Mouse (Mus musculus) intestine, postnatal 0 days (tissue): ENCODE data around the gene Cyfip1. TPM values are rescaled to one million over a fixed set of nuclear protein-coding genes. Genes with fewer than 3 reads are reported as not detected.
"Not testable (repeated sequence)": the region's sequence is repeated elsewhere in the genome, so short reads cannot be mapped to it uniquely, and the experiment has no call there.

Source experiments
- ATAC-seq: fragments of 200-750 bp; cut with Nextera tagmentation; 2 replicates; pipeline ENCODE4 v1.8.0; 2017; ENCODE audit warnings: mild to moderate bottlenecking, moderate TSS enrichment, moderate library complexity
- H3K27ac ChIP-seq: fragments of 300-500 bp; sonication (generic); 2 replicates; pipeline ENCODE4 v1.5.1; 2014; ENCODE audit warnings: mild to moderate bottlenecking, low read depth, low read length, moderate library complexity
- H3K27me3 ChIP-seq: fragments of 300-500 bp; sonication (generic); replicated peaks from 2 replicates; pipeline ENCODE4 v1.6.1; 2014; ENCODE audit warnings: low read length, mixed read lengths; ENCODE audit not compliant: control insufficient read depth, insufficient read depth
- H3K36me3 ChIP-seq: fragments of 300-500 bp; sonication (generic); 2 replicates; pipeline ENCODE4 v1.6.1; 2014; ENCODE audit warnings: mild to moderate bottlenecking, moderate library complexity; ENCODE audit not compliant: control insufficient read depth, insufficient read depth
- H3K4me1 ChIP-seq: fragments of 300-500 bp; sonication (generic); replicated peaks from 2 replicates; pipeline ENCODE4 v1.6.1; 2014; ENCODE audit warnings: antibody characterized with exemption, low read length, mixed read lengths; ENCODE audit not compliant: control insufficient read depth, insufficient read depth
- H3K4me2 ChIP-seq: fragments of 300-500 bp; sonication (generic); replicated peaks from 2 replicates; pipeline ENCODE4 v1.6.1; 2014; ENCODE audit warnings: low read depth, mild to moderate bottlenecking, moderate library complexity
- H3K4me3 ChIP-seq: fragments of 300-500 bp; sonication (generic); 2 replicates; pipeline ENCODE4 v1.5.1; 2014; ENCODE audit warnings: low read depth, low read length
- H3K9ac ChIP-seq: fragments of 300-500 bp; sonication (generic); 2 replicates; pipeline ENCODE4 v1.6.1; 2014; ENCODE audit warnings: mild to moderate bottlenecking, low read depth, low read length
- H3K9me3 ChIP-seq: fragments of 300-500 bp; sonication (generic); 2 replicates; pipeline ENCODE4 v1.6.1; 2016; ENCODE audit warnings: mixed run types; ENCODE audit not compliant: control insufficient read depth
- CTCF ChIP-seq: sonication (generic); IDR thresholded peaks from 2 replicates; pipeline ENCODE4 v1.5.1; 2016; ENCODE audit warnings: low read depth, mild to moderate bottlenecking, control low read depth, antibody characterized with exemption, moderate library complexity
- WGBS: fragments of 180-500 bp; shearing (Covaris S2); extraction: QIAGEN DNeasy Blood & Tissue Kit; methylation state at CpG from one replicate; pipeline ENCODE4 v1.1.7; 2014; 5-methylcytosine and 5-hydroxymethylcytosine counted together
- polyA plus RNA-seq: library from polyadenylated mRNA; unstranded; fragments of >200 nt; fragmentation: Nextera tagmentation; extraction: Ambion mirVana; gene quantifications from 2 replicates; pipeline ENCODE4 v1.2.1, GENCODE M21; 2015

Gene Cyfip1
- polyA plus RNA-seq, 1 experiment from 2014 or later, result 49.0 TPM

- ATAC-seq, result peak; percentile 92
- no peak overlapping the region for H3K4me3 ChIP-seq
- 53% methylated on average over 8 of the region's 8 CpGs for WGBS
- H3K4me2 ChIP-seq, result no peak overlapping the region
- no peaks in the 10 kb centered on the region for H3K9me3 ChIP-seq
- H3K27ac ChIP-seq, result peak overlapping the region; percentile 91
- peaks cover 65% of the 10 kb centered on the region for H3K36me3 ChIP-seq
- TF ChIP-seq CTCF, result no peak
- H3K9ac ChIP-seq, result no peak overlapping the region
- no peaks in the 10 kb centered on the region for H3K4me1 ChIP-seq
- no peaks in the 10 kb centered on the region for H3K27me3 ChIP-seq
These were observed 69.8 kb downstream of the Cyfip1 start for GRCm38 (mm10) chr7:55911371-55911770.

GRCm38 (mm10) chr7:55912118-55912517, 70.6 kb downstream of the Cyfip1 start:
- peak; percentile 73 for ATAC-seq
- 71% methylated on average over 5 of the region's 5 CpGs for WGBS
- H3K27me3 ChIP-seq, result no peaks in the 10 kb centered on the region
- H3K4me1 ChIP-seq, result no peaks in the 10 kb centered on the region
- H3K9ac ChIP-seq, result no peak overlapping the region
- H3K4me2 ChIP-seq, result no peak overlapping the region
- no peak for TF ChIP-seq CTCF
- no peaks in the 10 kb centered on the region for H3K9me3 ChIP-seq
- H3K36me3 ChIP-seq, result peaks cover 63% of the 10 kb centered on the region
- H3K4me3 ChIP-seq, result no peak overlapping the region
- peak overlapping the region; percentile 91 for H3K27ac ChIP-seq

- 96% methylated on average over 11 of the region's 11 CpGs for WGBS
- not testable (repeated sequence) for H3K27me3 ChIP-seq, H3K27ac ChIP-seq, ATAC-seq, H3K4me3 ChIP-seq, H3K4me2 ChIP-seq, H3K9ac ChIP-seq, H3K4me1 ChIP-seq, H3K9me3 ChIP-seq
- peaks cover 68% of the 10 kb centered on the region for H3K36me3 ChIP-seq
These were observed 76.8 kb downstream of the Cyfip1 start for GRCm38 (mm10) chr7:55918365-55918764.

GRCm38 (mm10) chr7:55927262-55927661, 85.7 kb downstream of the Cyfip1 start:
- ATAC-seq, result no peak
- Histone ChIP-seq H3K4me3 (no peak overlapping the region), H3K4me1 (no peaks in the 10 kb centered on the region), H3K4me2 (no peak overlapping the region), H3K27me3 (no peaks in the 10 kb centered on the region), H3K27ac (no peak overlapping the region; the same call in 1 of the 2 replicates), H3K36me3 (peaks cover 58% of the 10 kb centered on the region), H3K9ac (no peak overlapping the region), H3K9me3 (no peaks in the 10 kb centered on the region)
- TF ChIP-seq CTCF, result no peak
- 68% methylated on average over 4 of the region's 4 CpGs for WGBS

- Histone ChIP-seq H3K4me2 (no peak overlapping the region), H3K27ac (peak overlapping the region; percentile 15; the same call in 1 of the 2 replicates), H3K9me3 (no peaks in the 10 kb centered on the region), H3K36me3 (peaks cover 47% of the 10 kb centered on the region), H3K4me3 (no peak overlapping the region), H3K27me3 (no peaks in the 10 kb centered on the region), H3K4me1 (no peaks in the 10 kb centered on the region), H3K9ac (no peak overlapping the region)
- 62% methylated on average over 2 of the region's 2 CpGs for WGBS
- peak; percentile 74 for ATAC-seq
- no peak for TF ChIP-seq CTCF
These were observed 87.1 kb downstream of the Cyfip1 start for GRCm38 (mm10) chr7:55928649-55929048.

GRCm38 (mm10) chr7:55935025-55935424, 93.5 kb downstream of the Cyfip1 start:
- H3K4me1 ChIP-seq, result no peaks in the 10 kb centered on the region
- no peaks in the 10 kb centered on the region for H3K27me3 ChIP-seq
- H3K27ac ChIP-seq, result peak overlapping the region; percentile 64; the same call in 1 of the 2 replicates
- TF ChIP-seq CTCF, result no peak
- 53% methylated on average over 2 of the region's 2 CpGs for WGBS
- no peak overlapping the region for H3K4me2 ChIP-seq
- no peak overlapping the region for H3K9ac ChIP-seq
- H3K9me3 ChIP-seq, result no peaks in the 10 kb centered on the region
- H3K4me3 ChIP-seq, result no peak overlapping the region
- peaks cover 18% of the 10 kb centered on the region for H3K36me3 ChIP-seq
- ATAC-seq, result peak; percentile 96

GRCm38 (mm10) chr7:55938341-55938740, 96.8 kb downstream of the Cyfip1 start:
- Histone ChIP-seq H3K9ac (no peak overlapping the region), H3K9me3 (no peaks in the 10 kb centered on the region), H3K4me2 (no peak overlapping the region), H3K27me3 (no peaks in the 10 kb centered on the region), H3K4me3 (no peak overlapping the region), H3K36me3 (peaks cover 9% of the 10 kb centered on the region; the same call in 1 of the 2 replicates), H3K27ac (peak overlapping the region; percentile 46; the same call in 1 of the 2 replicates), H3K4me1 (no peaks in the 10 kb centered on the region)
- ATAC-seq, result peak; percentile 44; the same call in 1 of the 2 replicates
- TF ChIP-seq CTCF, result no peak
- WGBS, result 74% methylated on average over 4 of the region's 4 CpGs
